Mouse (Mus musculus) kidney, embryonic 15.5 days (tissue): ENCODE results near the gene Tmem26. TPM values are rescaled to one million over a fixed set of nuclear protein-coding genes. Genes with fewer than 3 reads are reported as not detected.

Experiments
- ATAC-seq: fragments of 200-750 bp; cut with Nextera tagmentation; replicated peaks from 2 replicates; pipeline ENCODE4 v1.8.0; 2017; ENCODE audit warnings: moderate TSS enrichment; ENCODE audit not compliant: low FRiP score
- H3K27ac ChIP-seq: fragments of 300-500 bp; sonication (generic); 2 replicates; pipeline ENCODE4 v1.5.1; 2015; ENCODE audit warnings: mild to moderate bottlenecking, inconsistent platforms
- H3K27me3 ChIP-seq: fragments of 300-500 bp; sonication (generic); 2 replicates; pipeline ENCODE4 v1.6.1; 2015; ENCODE audit warnings: inconsistent platforms
- H3K36me3 ChIP-seq: fragments of 300-500 bp; sonication (generic); 2 replicates; pipeline ENCODE4 v1.6.1; 2015; ENCODE audit warnings: inconsistent platforms
- H3K4me1 ChIP-seq: fragments of 300-500 bp; sonication (generic); 2 replicates; pipeline ENCODE4 v1.6.1; 2015; ENCODE audit warnings: inconsistent platforms
- H3K4me2 ChIP-seq: fragments of 300-500 bp; sonication (generic); 2 replicates; pipeline ENCODE4 v1.6.1; 2015; ENCODE audit warnings: moderate library complexity, mild to moderate bottlenecking, inconsistent platforms
- H3K4me3 ChIP-seq: fragments of 300-500 bp; sonication (generic); replicated peaks from 2 replicates; pipeline ENCODE4 v1.5.1; 2015; ENCODE audit warnings: mild to moderate bottlenecking, inconsistent platforms
- H3K9ac ChIP-seq: fragments of 300-500 bp; sonication (generic); 2 replicates; pipeline ENCODE4 v1.6.1; 2015; ENCODE audit warnings: mild to moderate bottlenecking, inconsistent platforms
- H3K9me3 ChIP-seq: fragments of 300-500 bp; sonication (generic); replicated peaks from 2 replicates; pipeline ENCODE4 v1.6.1; 2016; ENCODE audit warnings: inconsistent platforms
- WGBS: fragments of 180-500 bp; shearing (Covaris S2); methylation state at CpG from one replicate; pipeline ENCODE4 v1.1.7; 2015; ENCODE audit warnings: mixed read lengths; 5-methylcytosine and 5-hydroxymethylcytosine counted together
- polyA plus RNA-seq: library from polyadenylated mRNA; unstranded; fragments of >200 nt; fragmentation: Nextera tagmentation; extraction: Ambion mirVana; gene quantifications from 2 replicates; pipeline ENCODE4 v1.2.1, GENCODE M21; 2015

Tmem26 gene
- 5.9 and 7.6 TPM in 2 replicates for polyA plus RNA-seq

DNA sequence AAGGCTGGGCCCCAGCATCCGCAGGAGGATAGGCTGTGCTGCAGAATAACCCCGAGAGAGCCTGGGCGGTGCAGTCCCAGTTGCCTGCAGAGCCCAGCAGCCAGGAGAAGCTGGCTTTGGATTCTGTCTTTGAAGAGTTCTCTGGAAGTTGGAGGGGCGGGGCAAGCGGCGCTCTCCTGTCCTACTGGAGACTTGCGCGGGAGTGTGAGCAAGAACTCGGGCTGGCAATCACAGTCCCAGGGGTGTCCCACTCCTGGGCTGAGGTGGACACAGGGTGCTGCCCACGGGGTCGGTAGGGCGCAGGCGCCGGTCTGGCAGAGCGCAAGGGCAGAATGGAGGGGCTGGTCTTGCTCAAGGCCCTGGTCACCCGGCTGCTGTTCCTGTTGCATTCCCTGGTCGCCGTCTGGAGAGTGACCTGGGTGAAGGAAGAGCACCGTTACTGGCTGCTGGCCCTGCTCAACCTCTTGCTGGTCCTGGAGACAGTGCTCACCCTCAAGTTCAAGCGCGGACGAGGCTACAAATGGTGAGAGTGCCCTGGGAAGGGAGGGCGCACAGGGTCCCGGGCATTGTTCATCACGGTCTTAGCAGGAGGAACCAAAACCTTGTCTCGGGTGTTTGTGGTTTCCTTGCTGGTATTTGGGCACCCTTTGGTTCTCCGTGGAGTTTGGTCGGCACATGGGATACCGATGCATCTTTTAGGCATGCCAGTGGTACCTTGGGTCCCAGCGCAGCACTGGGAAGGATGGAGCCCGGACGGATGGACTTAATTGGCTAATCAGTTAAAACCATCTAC lies at the start of gene Tmem26:
Tmem26 (plus strand) TSS at position 79 of the 793 bp plus-strand sequence.
- peaks cover 20% of the 10 kb centered on the region for H3K4me1 ChIP-seq
- H3K4me3 ChIP-seq = peak within 1 kb of the TSS; percentile 53
- peak; percentile 86 for ATAC-seq
- H3K36me3 ChIP-seq = no peaks in the 10 kb centered on the region
- peak within 1 kb of the TSS; percentile 92 for H3K4me2 ChIP-seq
- peaks cover 10% of the 10 kb centered on the region for H3K27me3 ChIP-seq
- H3K27ac ChIP-seq = no peak within 1 kb of the TSS; the same call in 1 of the 2 replicates
- WGBS = under 1% methylated on average over 32 of the region's 32 CpGs
- H3K9me3 ChIP-seq = no peaks in the 10 kb centered on the region
- peak within 1 kb of the TSS; percentile 46 for H3K9ac ChIP-seq

DNA sequence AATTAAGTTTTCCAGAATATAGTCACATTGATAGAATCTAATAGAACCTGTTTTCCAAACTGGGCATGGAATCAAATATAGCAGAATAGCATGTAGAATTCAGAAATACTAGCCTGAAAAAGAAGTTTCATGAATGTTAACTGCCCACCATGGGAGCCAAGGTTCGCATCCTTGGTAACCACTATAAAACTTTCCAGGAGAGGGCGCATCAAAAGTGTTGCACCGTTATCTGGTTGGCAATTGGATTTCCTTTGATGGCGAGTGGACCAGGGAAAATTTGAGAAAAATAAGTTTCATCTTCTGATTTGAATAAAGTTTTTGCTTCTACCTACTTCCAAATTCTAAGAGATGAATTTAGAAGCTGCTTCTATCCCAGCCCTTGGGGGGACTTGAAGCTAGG lies 44.8 kb upstream of the Tmem26 start:
- ATAC-seq = no peak
- Histone ChIP-seq H3K27ac (no peak overlapping the region), H3K4me1 (no peaks in the 10 kb centered on the region), H3K36me3 (no peaks in the 10 kb centered on the region), H3K4me2 (no peak overlapping the region), H3K4me3 (no peak overlapping the region), H3K9ac (no peak overlapping the region), H3K9me3 (no peaks in the 10 kb centered on the region), H3K27me3 (no peaks in the 10 kb centered on the region)
- WGBS = 70% methylated on average over 4 of the region's 4 CpGs

DNA sequence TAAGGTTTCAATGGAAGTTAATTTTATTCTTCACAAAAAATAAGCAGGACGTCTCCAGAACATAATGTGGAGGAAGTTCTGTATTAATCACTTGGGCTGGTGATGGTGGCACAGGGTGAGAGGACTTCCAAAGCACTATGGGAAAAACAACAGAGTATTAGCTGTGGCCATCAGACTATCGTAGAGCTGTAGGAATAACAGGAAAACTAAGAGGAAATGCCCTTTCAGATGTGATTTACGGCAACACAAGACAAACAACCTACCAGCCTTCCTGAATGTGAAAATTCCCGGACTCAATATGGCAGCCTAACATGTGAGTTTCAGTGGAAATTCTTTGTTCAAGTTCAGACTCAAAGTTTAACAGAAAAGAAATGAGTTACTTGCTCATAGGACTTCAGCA lies 42.2 kb upstream of the Tmem26 start:
- ATAC-seq = no peak
- WGBS = 54% methylated on average over 4 of the region's 4 CpGs
- Histone ChIP-seq H3K27ac (no peak overlapping the region), H3K36me3 (no peaks in the 10 kb centered on the region), H3K4me3 (no peak overlapping the region), H3K9me3 (no peaks in the 10 kb centered on the region), H3K27me3 (no peaks in the 10 kb centered on the region), H3K4me2 (no peak overlapping the region), H3K4me1 (no peaks in the 10 kb centered on the region), H3K9ac (no peak overlapping the region)

DNA sequence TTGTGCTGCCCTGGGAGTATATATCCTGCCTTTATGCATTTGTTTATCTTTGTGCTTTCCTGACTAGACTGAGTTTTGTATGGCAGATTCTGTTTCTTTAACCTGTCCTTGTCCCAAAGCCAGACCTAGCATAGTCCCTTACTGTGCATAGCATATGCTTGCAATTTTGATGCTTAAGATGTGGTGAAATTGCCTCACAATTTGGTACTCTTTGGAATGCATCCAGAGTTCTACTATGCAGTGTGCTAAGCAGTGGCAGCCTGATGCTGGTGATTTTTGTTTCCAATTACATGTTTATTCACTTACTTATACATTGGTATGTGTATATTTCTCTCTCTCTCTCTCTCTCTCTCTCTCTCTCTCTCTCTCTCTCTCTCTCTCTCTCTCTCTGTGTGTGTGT lies 37.9 kb upstream of the Tmem26 start:
- Histone ChIP-seq H3K4me3 (no peak overlapping the region), H3K4me1 (no peaks in the 10 kb centered on the region), H3K36me3 (no peaks in the 10 kb centered on the region), H3K9me3 (no peaks in the 10 kb centered on the region), H3K27me3 (no peaks in the 10 kb centered on the region), H3K9ac (no peak overlapping the region), H3K27ac (no peak overlapping the region), H3K4me2 (no peak overlapping the region)
- no peak for ATAC-seq

DNA sequence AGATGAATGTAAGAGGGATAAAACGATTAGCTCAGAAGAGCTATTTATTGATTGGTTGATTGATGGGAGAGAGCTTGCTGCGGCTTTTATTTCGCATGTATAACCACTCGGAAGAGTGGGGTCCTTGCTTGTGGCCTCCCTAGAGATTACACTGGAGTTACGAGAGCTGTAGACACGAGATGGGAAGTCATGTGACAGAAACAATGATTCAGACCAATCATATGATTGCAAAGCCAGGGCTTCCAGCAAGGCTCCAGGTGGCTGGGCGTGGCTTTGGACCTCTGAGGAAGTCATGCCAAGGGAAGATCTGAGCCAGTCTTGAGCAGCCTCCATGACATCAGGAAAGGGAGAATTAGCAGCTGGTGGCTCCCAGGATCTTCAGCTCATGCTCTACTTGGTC lies 32.3 kb upstream of the Tmem26 start:
- no peaks in the 10 kb centered on the region for H3K4me1 ChIP-seq
- no peak for ATAC-seq
- no peak overlapping the region for H3K9ac ChIP-seq
- H3K36me3 ChIP-seq = no peaks in the 10 kb centered on the region
- no peak overlapping the region for H3K4me2 ChIP-seq
- H3K4me3 ChIP-seq = no peak overlapping the region
- 82% methylated on average over 7 of the region's 7 CpGs for WGBS
- H3K27me3 ChIP-seq = no peaks in the 10 kb centered on the region
- H3K27ac ChIP-seq = no peak overlapping the region
- no peaks in the 10 kb centered on the region for H3K9me3 ChIP-seq

DNA sequence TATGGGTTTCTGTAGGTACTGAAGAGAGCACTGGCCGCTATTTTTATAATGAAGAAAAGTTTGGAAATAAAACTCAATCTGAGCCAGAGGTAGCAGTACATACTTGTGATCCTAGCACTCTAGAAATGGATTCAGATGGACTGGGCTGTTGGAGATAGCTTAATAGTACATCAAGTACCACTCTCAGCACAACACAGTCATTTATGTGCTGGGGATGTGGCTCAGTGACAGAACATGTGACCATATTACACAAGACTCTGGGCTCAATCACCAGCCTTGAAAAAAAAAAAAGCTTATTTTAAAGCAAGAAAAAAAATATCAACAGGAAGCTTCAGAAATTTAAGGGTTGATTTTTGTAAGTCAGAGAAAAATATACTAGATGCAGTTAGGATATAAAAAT lies 31.0 kb upstream of the Tmem26 start:
- ATAC-seq = no peak
- H3K27me3 ChIP-seq = no peaks in the 10 kb centered on the region

DNA sequence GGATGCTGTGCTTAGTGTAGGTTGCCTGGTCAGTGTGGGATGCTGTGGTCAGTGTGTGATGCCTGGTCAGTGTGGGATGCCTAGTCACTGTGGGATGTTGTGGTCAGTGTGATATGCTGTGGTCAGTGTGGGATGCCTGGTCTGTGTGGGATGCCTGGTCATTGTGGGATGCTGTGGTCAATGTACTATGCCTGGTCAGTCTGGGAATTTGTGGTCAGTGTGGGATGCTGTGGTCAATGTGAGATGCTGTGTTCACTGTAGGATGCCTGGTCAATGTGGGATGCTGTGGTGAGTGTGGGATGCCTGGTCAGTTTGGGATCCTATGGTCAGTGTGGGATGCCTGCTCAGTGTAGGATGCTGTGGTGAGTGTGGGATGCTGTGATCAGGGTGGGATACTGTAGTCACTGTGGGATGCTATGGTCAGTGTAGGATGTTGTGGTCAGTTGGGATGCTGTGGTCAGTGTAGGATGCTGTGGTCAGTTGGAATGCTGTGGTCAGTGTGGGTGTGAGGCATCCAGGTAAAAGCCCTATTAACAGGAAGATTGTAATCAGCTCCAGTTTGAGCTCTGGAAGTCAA lies 27.6 kb upstream of the Tmem26 start:
- Histone ChIP-seq H3K4me1 (no peaks in the 10 kb centered on the region), H3K36me3 (no peaks in the 10 kb centered on the region), H3K4me3 (no peak overlapping the region), H3K27me3 (no peaks in the 10 kb centered on the region), H3K4me2 (no peak overlapping the region), H3K9ac (no peak overlapping the region), H3K9me3 (no peaks in the 10 kb centered on the region), H3K27ac (no peak overlapping the region)
- no peak for ATAC-seq

More for the DNA sequence above, 31.0 kb upstream of the Tmem26 start:
- no peaks in the 10 kb centered on the region for H3K9me3 ChIP-seq
- no peak overlapping the region for H3K9ac ChIP-seq
- H3K27ac ChIP-seq = no peak overlapping the region
- H3K4me2 ChIP-seq = no peak overlapping the region
- H3K4me1 ChIP-seq = no peaks in the 10 kb centered on the region
- no peak overlapping the region for H3K4me3 ChIP-seq
- WGBS = 93% methylated on average over 1 of the region's 1 CpGs
- H3K36me3 ChIP-seq = no peaks in the 10 kb centered on the region

DNA sequence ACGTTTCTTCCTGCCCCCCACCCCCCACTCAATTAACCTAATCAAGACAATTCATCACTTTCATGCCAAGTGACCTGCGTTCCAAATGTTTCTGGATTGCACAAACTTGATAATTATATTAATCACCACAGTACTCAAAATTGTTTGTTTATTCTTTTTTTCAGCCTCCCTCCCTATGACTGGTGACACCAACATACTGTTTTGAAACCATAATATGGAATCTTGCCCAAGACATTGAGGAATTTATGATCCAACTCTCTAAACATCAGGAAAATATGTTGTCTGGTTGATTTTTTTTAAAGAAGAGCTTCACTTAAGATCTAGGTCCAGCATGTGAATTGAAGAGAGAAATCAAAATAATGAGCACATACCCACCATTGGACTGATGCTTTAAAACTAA lies 19.2 kb upstream of the Tmem26 start:
- no peak overlapping the region for H3K4me3 ChIP-seq
- ATAC-seq = no peak
- H3K36me3 ChIP-seq = no peaks in the 10 kb centered on the region
- no peaks in the 10 kb centered on the region for H3K27me3 ChIP-seq
- no peaks in the 10 kb centered on the region for H3K4me1 ChIP-seq
- 62% methylated on average over 2 of the region's 2 CpGs for WGBS
- H3K27ac ChIP-seq = no peak overlapping the region
- H3K9me3 ChIP-seq = no peaks in the 10 kb centered on the region
- H3K9ac ChIP-seq = no peak overlapping the region
- H3K4me2 ChIP-seq = no peak overlapping the region

DNA sequence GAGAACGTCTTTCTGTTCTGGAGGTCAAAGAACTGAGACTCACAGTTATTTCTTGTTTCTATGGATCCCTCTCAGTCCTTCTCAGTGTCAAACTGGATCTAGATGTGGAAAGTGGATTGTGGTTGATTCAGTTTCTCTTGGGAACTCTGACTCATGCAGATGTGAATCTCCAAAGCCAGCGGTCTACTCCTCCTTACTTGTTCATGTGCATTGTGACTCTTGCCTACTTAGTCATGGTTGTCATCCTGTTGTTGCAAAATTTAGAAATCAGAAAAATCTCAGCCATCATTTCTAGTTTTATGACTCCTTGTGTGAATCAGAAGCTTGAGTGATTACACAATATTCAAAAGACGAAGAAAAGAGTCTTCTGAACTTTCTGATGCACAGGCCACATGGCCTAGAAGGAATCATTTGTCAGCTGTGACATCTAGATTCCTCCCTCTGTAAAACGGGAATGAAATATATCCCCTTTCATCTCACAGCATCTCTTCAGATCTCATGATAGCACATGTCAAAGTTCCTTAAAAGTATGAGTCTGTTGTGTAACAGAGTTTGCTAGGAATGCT lies 17.9 kb upstream of the Tmem26 start:
- H3K4me1 ChIP-seq = no peaks in the 10 kb centered on the region
- 71% methylated on average over 4 of the region's 4 CpGs for WGBS
- no peak for ATAC-seq
- H3K9me3 ChIP-seq = no peaks in the 10 kb centered on the region
- H3K27me3 ChIP-seq = no peaks in the 10 kb centered on the region
- no peak overlapping the region for H3K4me3 ChIP-seq
- H3K27ac ChIP-seq = no peak overlapping the region
- no peaks in the 10 kb centered on the region for H3K36me3 ChIP-seq
- H3K4me2 ChIP-seq = no peak overlapping the region
- no peak overlapping the region for H3K9ac ChIP-seq

DNA sequence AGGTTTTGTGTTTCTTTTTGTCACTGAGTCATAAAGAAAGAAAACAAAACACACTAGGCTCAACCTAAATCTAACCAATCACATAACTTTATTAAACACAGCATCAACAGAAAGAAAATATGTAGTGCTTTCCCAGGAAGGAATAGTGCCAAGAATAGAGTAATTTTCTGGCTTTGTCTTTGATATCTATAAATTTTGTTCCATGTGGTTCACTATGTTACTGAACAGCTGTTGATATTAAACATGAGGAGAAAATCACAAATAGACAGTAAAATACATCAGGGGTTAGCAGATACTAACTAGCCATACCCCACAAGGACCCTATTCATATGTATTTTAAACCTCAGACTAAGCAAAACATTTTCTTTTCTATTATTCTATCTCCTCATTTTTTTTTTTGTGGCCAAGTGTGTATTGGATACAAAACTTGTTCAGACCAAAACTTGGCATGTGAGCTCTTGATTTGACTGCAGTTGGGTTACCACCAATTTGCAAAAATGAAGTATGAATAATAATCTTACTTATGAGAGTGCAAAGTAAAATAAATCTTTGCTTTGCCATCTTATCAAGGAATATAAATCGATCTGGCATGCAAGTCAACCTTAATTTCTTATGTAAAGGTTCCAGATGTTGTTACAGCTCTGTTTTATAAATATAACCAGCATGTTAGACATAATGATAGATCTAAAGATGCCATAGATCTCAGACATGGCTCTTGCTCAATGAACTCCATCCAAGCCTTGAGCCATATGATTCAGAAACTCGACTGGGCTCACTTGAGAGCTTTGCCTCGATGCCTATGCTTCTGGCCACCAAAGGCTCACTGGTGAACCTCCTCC lies 16.2 kb upstream of the Tmem26 start:
- no peak; the same call in 1 of the 2 replicates for ATAC-seq
- H3K9ac ChIP-seq = no peak overlapping the region

DNA sequence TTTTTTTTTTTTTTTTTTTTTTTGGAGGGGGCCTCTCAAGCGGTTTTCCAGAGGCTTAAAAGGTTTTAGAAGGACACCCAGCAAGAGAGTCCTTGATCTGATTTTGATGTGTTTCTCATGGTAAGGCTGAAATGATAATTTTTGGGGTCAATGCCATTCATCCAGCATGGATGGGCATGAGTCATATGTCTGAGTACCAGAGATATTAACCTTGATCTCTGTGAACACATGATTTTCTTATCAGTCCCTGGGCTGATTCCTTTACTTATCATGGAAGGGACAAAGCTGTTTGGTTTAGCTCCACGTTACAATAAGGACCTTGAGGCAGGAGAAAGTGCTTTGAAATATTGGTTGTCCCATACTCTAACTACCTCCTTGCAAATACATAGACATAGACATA lies 10.5 kb upstream of the Tmem26 start:
- H3K27me3 ChIP-seq = no peaks in the 10 kb centered on the region
- ATAC-seq = no peak

More for the DNA sequence above, 16.2 kb upstream of the Tmem26 start:
- no peaks in the 10 kb centered on the region for H3K4me1 ChIP-seq
- 70% methylated on average over 3 of the region's 3 CpGs for WGBS
- no peaks in the 10 kb centered on the region for H3K27me3 ChIP-seq
- H3K9me3 ChIP-seq = no peaks in the 10 kb centered on the region
- H3K4me3 ChIP-seq = no peak overlapping the region
- H3K4me2 ChIP-seq = no peak overlapping the region
- H3K27ac ChIP-seq = peak overlapping the region; percentile 61
- no peaks in the 10 kb centered on the region for H3K36me3 ChIP-seq

DNA sequence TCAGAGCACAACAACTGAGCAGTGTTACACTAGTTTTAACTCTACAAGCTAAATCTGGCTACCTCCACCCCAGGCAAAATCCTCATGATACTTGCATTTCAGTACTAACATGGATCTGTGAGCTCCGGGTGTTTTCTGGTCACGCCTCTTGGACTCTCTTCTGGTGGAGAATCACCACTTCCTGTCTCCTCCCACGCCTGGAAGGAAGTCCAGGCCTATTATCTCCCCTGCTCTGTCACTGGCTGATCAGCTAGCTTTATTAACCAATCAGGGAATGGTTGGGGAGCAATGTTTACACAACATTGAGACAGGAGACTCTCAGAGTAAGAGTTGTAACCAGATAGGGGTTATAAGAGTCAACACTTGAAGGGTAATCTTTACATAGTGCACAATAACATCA lies 9.1 kb upstream of the Tmem26 start:
- WGBS = 78% methylated on average over 3 of the region's 3 CpGs
- Histone ChIP-seq H3K4me3 (no peak overlapping the region), H3K9ac (no peak overlapping the region), H3K4me1 (no peaks in the 10 kb centered on the region), H3K4me2 (no peak overlapping the region), H3K9me3 (no peaks in the 10 kb centered on the region), H3K27me3 (no peaks in the 10 kb centered on the region), H3K27ac (no peak overlapping the region), H3K36me3 (no peaks in the 10 kb centered on the region)
- ATAC-seq = no peak

More for the DNA sequence above, 10.5 kb upstream of the Tmem26 start:
- Histone ChIP-seq H3K36me3 (no peaks in the 10 kb centered on the region), H3K4me3 (no peak overlapping the region), H3K4me2 (no peak overlapping the region), H3K27ac (no peak overlapping the region), H3K9me3 (no peaks in the 10 kb centered on the region), H3K4me1 (no peaks in the 10 kb centered on the region), H3K9ac (no peak overlapping the region)
- 79% methylated on average over 2 of the region's 2 CpGs for WGBS
